Mouse (Mus musculus) neural tube, embryonic 11.5 days (tissue): ENCODE results near the gene Lingo3. TPM values are rescaled to one million over a fixed set of nuclear protein-coding genes. Genes with fewer than 3 reads are reported as not detected.

Experiments
- ATAC-seq: fragments of 200-750 bp; cut with Nextera tagmentation; 2 replicates; pipeline ENCODE4 v1.8.0; 2017; ENCODE audit warnings: moderate number of reproducible peaks, mild to moderate bottlenecking, moderate TSS enrichment, moderate library complexity; ENCODE audit not compliant: insufficient read depth, low FRiP score, low TSS enrichment
- DNase-seq: peaks from one replicate; pipeline ENCODE4 v3.0.0-alpha.2; 2015; ENCODE audit warnings: low spot score
- H3K27ac ChIP-seq: fragments of 300-500 bp; sonication (generic); 2 replicates; pipeline ENCODE4 v1.5.1; 2014; ENCODE audit warnings: low read depth, mild to moderate bottlenecking, low read length
- H3K27me3 ChIP-seq: fragments of 300-500 bp; sonication (generic); 2 replicates; pipeline ENCODE4 v1.6.1; 2014; ENCODE audit warnings: mild to moderate bottlenecking, low read length, mixed read lengths; ENCODE audit not compliant: control insufficient read depth, insufficient read depth
- H3K36me3 ChIP-seq: fragments of 300-500 bp; sonication (generic); 2 replicates; pipeline ENCODE4 v1.6.1; 2014; ENCODE audit warnings: mild to moderate bottlenecking, low read length, moderate library complexity, mixed read lengths; ENCODE audit not compliant: control insufficient read depth, insufficient read depth
- H3K4me1 ChIP-seq: fragments of 300-500 bp; sonication (generic); 2 replicates; pipeline ENCODE4 v1.6.1; 2014; ENCODE audit warnings: low read length, mixed read lengths; ENCODE audit not compliant: control insufficient read depth, insufficient read depth
- H3K4me2 ChIP-seq: fragments of 300-500 bp; sonication (generic); 2 replicates; pipeline ENCODE4 v1.6.1; 2014; ENCODE audit warnings: low read depth, mild to moderate bottlenecking, moderate library complexity
- H3K4me3 ChIP-seq: fragments of 300-500 bp; sonication (generic); 2 replicates; pipeline ENCODE4 v1.5.1; 2014; ENCODE audit warnings: low read depth, low read length
- H3K9ac ChIP-seq: fragments of 300-500 bp; sonication (generic); 2 replicates; pipeline ENCODE4 v1.6.1; 2014; ENCODE audit warnings: mild to moderate bottlenecking, low read length
- H3K9me3 ChIP-seq: fragments of 300-500 bp; sonication (generic); 2 replicates; pipeline ENCODE4 v1.6.1; 2016; ENCODE audit warnings: low read length; ENCODE audit not compliant: control insufficient read depth
- WGBS: fragments of 180-500 bp; shearing (Covaris S2); extraction: QIAGEN DNeasy Blood & Tissue Kit; methylation state at CpG from one replicate; pipeline ENCODE4 v1.1.7; 2014; 5-methylcytosine and 5-hydroxymethylcytosine counted together
- polyA plus RNA-seq: library from polyadenylated mRNA; unstranded; fragments of >200 nt; fragmentation: Nextera tagmentation; extraction: Ambion mirVana; gene quantifications from 2 replicates; pipeline ENCODE4 v1.2.1, GENCODE M21; 2014

Lingo3 gene
- polyA plus RNA-seq, 1 experiment from 2014 or later, result 0.40 TPM

GRCm38 (mm10) chr10:80808985-80809632 is 34.7 kb downstream of the Lingo3 start:
- no peak for DNase-seq
- peaks cover 6% of the 10 kb centered on the region for H3K36me3 ChIP-seq
- ATAC-seq, result no peak

GRCm38 (mm10) chr10:80808099-80808984 is 35.5 kb downstream of the Lingo3 start:
- peak; percentile 34 for DNase-seq
- Histone ChIP-seq H3K36me3 (peaks cover 14% of the 10 kb centered on the region), H3K9me3 (no peaks in the 10 kb centered on the region), H3K9ac (peak overlapping the region; percentile 39), H3K4me1 (peaks cover 25% of the 10 kb centered on the region), H3K27me3 (peaks cover 21% of the 10 kb centered on the region), H3K27ac (no peak overlapping the region), H3K4me3 (no peak overlapping the region), H3K4me2 (peak overlapping the region; percentile 32)
- ATAC-seq, result no peak
- 16% methylated on average over 40 of the region's 40 CpGs for WGBS

More at GRCm38 (mm10) chr10:80808985-80809632, 34.7 kb downstream of the Lingo3 start:
- peaks cover 25% of the 10 kb centered on the region for H3K4me1 ChIP-seq
- no peak overlapping the region for H3K27ac ChIP-seq
- H3K9me3 ChIP-seq, result no peaks in the 10 kb centered on the region
- H3K9ac ChIP-seq, result peak overlapping the region; percentile 39
- no peak overlapping the region for H3K4me3 ChIP-seq
- 11% methylated on average over 18 of the region's 18 CpGs for WGBS
- H3K4me2 ChIP-seq, result peak overlapping the region; percentile 32
- H3K27me3 ChIP-seq, result peaks cover 21% of the 10 kb centered on the region

- Histone ChIP-seq H3K9ac (peak overlapping the region; percentile 62), H3K4me1 (peaks cover 25% of the 10 kb centered on the region), H3K4me2 (peak overlapping the region; percentile 91), H3K9me3 (no peaks in the 10 kb centered on the region), H3K27me3 (peaks cover 21% of the 10 kb centered on the region), H3K27ac (peak overlapping the region; percentile 64), H3K4me3 (peak overlapping the region; percentile 41), H3K36me3 (peaks cover 26% of the 10 kb centered on the region)
- 2% methylated on average over 51 of the region's 58 CpGs for WGBS
- DNase-seq (peak; percentile 83), ATAC-seq (peak; percentile 78)
Observed at GRCm38 (mm10) chr10:80807057-80807627, 36.7 kb downstream of the Lingo3 start.

- peaks cover 25% of the 10 kb centered on the region for H3K4me1 ChIP-seq
- peak overlapping the region; percentile 41 for H3K4me3 ChIP-seq
- peaks cover 21% of the 10 kb centered on the region for H3K27me3 ChIP-seq
- H3K9ac ChIP-seq, result peak overlapping the region; percentile 62
- H3K4me2 ChIP-seq, result peak overlapping the region; percentile 91
- H3K27ac ChIP-seq, result peak overlapping the region; percentile 64
- WGBS, result 43% methylated on average over 34 of the region's 34 CpGs
- no peak for ATAC-seq
- DNase-seq, result no peak
- no peaks in the 10 kb centered on the region for H3K9me3 ChIP-seq
- peaks cover 32% of the 10 kb centered on the region for H3K36me3 ChIP-seq
Observed at GRCm38 (mm10) chr10:80806341-80807056, 37.3 kb downstream of the Lingo3 start.

- Histone ChIP-seq H3K4me3 (no peak overlapping the region), H3K36me3 (peaks cover 33% of the 10 kb centered on the region), H3K27ac (no peak overlapping the region), H3K9me3 (no peaks in the 10 kb centered on the region), H3K4me2 (no peak overlapping the region), H3K9ac (no peak overlapping the region), H3K27me3 (peaks cover 21% of the 10 kb centered on the region), H3K4me1 (peaks cover 25% of the 10 kb centered on the region)
- DNase-seq (peak; percentile 78), ATAC-seq (peak; percentile 27; the same call in 1 of the 2 replicates)
- 19% methylated on average over 3 of the region's 3 CpGs for WGBS
Observed at GRCm38 (mm10) chr10:80805925-80806324, 37.9 kb downstream of the Lingo3 start.

GRCm38 (mm10) chr10:80805322-80805721 is 38.5 kb downstream of the Lingo3 start:
- Histone ChIP-seq H3K27me3 (peaks cover 19% of the 10 kb centered on the region), H3K4me2 (no peak overlapping the region), H3K36me3 (peaks cover 33% of the 10 kb centered on the region), H3K9ac (no peak overlapping the region), H3K9me3 (no peaks in the 10 kb centered on the region), H3K4me3 (no peak overlapping the region), H3K4me1 (peaks cover 25% of the 10 kb centered on the region), H3K27ac (no peak overlapping the region)
- 81% methylated on average over 3 of the region's 5 CpGs for WGBS
- no peak for ATAC-seq
- DNase-seq, result no peak

- Histone ChIP-seq H3K36me3 (peaks cover 33% of the 10 kb centered on the region), H3K4me3 (no peak within 1 kb of the TSS), H3K27ac (no peak within 1 kb of the TSS), H3K4me1 (peaks cover 22% of the 10 kb centered on the region), H3K9me3 (no peaks in the 10 kb centered on the region), H3K9ac (no peak within 1 kb of the TSS), H3K4me2 (no peak within 1 kb of the TSS), H3K27me3 (peaks cover 15% of the 10 kb centered on the region)
- no peak for DNase-seq
- 72% methylated on average over 6 of the region's 6 CpGs for WGBS
- ATAC-seq, result no peak
Observed at GRCm38 (mm10) chr10:80804916-80805315, 38.9 kb downstream of the Lingo3 start, which contains the start of gene Amh. Amh (plus strand) TSS chr10:80805243.

- Histone ChIP-seq H3K4me2 (no peak overlapping the region), H3K9me3 (no peaks in the 10 kb centered on the region), H3K9ac (no peak overlapping the region), H3K36me3 (peaks cover 33% of the 10 kb centered on the region), H3K4me1 (peaks cover 28% of the 10 kb centered on the region), H3K27ac (no peak overlapping the region), H3K27me3 (peaks cover 12% of the 10 kb centered on the region), H3K4me3 (no peak overlapping the region)
- no peak for ATAC-seq
- 90% methylated on average over 2 of the region's 2 CpGs for WGBS
- no peak for DNase-seq
Observed at GRCm38 (mm10) chr10:80804340-80804739, 39.5 kb downstream of the Lingo3 start.
